Mouse (Mus musculus) small intestine, adult 10 weeks (tissue): ENCODE data around the gene H2afj. TPM values are rescaled to one million over a fixed set of nuclear protein-coding genes. Genes with fewer than 3 reads are reported as not detected.

Experiments used
- polyA plus RNA-seq: library from polyadenylated mRNA; stranded (reverse); fragments of 350-450 nt; fragmentation: Illumina TruSeq; extraction: RNeasy Lipid Tissue Mini Kit (QIAGEN cat#74804); gene quantifications from one replicate; pipeline ENCODE4 v1.2.3, GENCODE M21; 2014; ENCODE audit warnings: low replicate concordance

Gene H2afj
- polyA plus RNA-seq: 8.5 TPM

GRCm38 (mm10) chr6:136808014-136808417, at the start of gene H2afj:
H2afj (plus strand) TSS chr6:136808244.

GRCm38 (mm10) chr6:136781377-136781986, 26.6 kb upstream of the H2afj start, which contains the start of gene Gucy2c:
Gucy2c (minus strand) TSS chr6:136781765.

DNA sequence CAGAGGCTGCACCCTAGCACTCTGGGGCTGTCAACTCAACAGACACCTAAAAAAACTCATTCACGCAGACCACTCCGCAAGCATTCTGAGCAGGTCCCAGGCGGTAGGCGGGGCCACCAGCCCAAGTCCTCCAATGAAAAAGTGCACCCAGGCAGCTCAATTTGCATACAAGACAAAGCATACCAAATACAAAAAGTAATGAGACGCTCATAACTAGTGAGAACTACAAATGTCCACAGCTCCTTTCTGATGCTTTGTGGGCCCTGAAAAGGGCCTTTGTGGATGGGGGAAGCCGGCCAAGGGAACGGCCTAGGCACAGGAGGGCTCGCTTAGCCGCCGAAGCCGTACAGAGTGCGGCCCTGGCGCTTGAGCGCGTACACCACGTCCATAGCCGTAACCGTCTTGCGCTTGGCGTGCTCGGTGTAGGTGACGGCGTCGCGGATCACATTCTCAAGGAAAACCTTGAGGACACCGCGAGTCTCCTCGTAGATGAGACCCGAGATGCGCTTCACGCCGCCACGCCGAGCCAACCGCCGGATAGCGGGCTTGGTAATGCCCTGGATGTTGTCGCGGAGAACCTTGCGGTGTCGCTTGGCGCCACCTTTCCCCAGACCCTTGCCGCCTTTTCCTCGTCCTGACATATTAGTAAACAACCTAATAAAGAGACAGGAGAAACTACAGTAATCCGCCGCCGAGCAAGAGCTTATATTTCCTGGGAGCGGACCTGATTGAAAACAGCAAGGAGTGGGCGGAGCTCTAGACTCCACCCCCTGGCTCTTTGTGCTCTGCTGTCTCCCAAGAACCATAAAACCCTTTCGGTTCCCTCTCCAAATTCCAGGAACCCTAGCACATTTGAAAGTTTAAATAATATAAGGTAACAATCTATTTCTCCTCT, 4.1 kb upstream of the H2afj start, which contains the start of gene Hist4h4:
Hist4h4 (minus strand) TSS at position 677 of the 895 bp plus-strand sequence.

DNA sequence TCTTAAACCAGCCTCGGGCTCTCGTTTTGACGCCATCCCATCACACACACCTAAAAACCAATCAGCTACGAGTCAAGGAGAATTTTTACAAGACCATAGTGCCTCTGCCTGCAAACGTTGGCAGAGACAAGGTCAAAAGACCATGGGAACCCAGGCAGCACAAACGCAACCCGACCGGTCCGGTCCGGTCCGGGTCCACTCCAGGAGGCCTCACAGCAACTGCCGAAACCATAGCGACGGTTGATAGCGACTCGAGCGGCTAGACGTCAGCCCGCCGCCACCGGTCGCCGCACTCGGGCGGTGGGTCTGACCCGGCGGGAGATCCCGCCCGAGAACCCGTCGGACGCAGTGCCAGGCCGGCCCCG, 19.5 kb downstream of the H2afj start, which contains the start of gene BC049715:
BC049715 (plus strand) TSS at position 111 of the 365 bp plus-strand sequence.

GRCm38 (mm10) chr6:136827881-136828561, 20.0 kb downstream of the H2afj start, which contains the start of gene Wbp11:
Wbp11 (minus strand) TSS chr6:136828233.

DNA sequence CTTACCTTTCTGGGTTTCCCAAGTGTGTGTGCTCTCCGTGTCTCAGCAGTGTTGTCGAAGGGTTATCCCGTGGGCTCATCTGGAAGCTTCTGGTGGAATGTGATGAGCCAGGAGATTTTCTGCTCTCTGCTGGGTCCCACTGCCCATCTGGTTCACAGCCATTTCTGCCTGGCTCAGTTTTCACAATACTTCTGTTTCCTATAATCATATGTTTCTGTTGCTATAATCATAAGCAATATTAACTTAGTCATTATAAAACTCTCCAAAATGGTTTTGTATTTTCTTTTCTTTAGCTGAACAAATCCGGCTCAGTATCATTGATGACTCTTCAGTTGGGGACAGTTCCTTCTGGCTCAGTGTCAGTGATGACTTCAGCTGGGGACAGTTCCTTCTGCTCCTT, 27.3 kb downstream of the H2afj start, which contains the start of gene Smco3:
Smco3 (minus strand) TSS at position 101 of the 400 bp plus-strand sequence.

GRCm38 (mm10) chr6:136857186-136857872, 49.3 kb downstream of the H2afj start, which contains the start of gene Art4:
Art4 (minus strand) TSS chr6:136857733.

Other genes starting within 250 kb of the H2afj start
- 122 TPM for gene Plbd1, start 146.3 kb upstream of the H2afj start, polyA plus RNA-seq
- gene Gucy2c, start 26.5 kb upstream of the H2afj start, polyA plus RNA-seq: 101 TPM
- gene Hist4h4, start 3.8 kb upstream of the H2afj start, polyA plus RNA-seq: 0.19 TPM
- gene BC049715, start 19.4 kb downstream of the H2afj start, polyA plus RNA-seq: 0.37 TPM
- gene Wbp11, start 20.0 kb downstream of the H2afj start, polyA plus RNA-seq: 58.0 TPM
- gene Smco3, start 27.2 kb downstream of the H2afj start, polyA plus RNA-seq: 0.48 TPM
- gene Art4, start 49.5 kb downstream of the H2afj start, polyA plus RNA-seq: not detected
- gene Mgp, start 67.6 kb downstream of the H2afj start, polyA plus RNA-seq: 16.0 TPM
- 6.7 TPM for gene Erp27, start 113.9 kb downstream of the H2afj start, polyA plus RNA-seq
- gene Pde6h, start 115.6 kb downstream of the H2afj start, polyA plus RNA-seq: not detected
- 14.7 TPM for gene Arhgdib, start 133.7 kb downstream of the H2afj start, polyA plus RNA-seq